Mouse (Mus musculus) gastrocnemius, adult 2 months (tissue): ENCODE results near the gene Pqbp1. TPM values are rescaled to one million over a fixed set of nuclear protein-coding genes. Genes with fewer than 3 reads are reported as not detected.
"Not testable (repeated sequence)": the region's sequence is repeated elsewhere in the genome, so short reads cannot be mapped to it uniquely, and the experiment has no call there.

Experiments
- DNase-seq: peaks from one replicate; pipeline ENCODE4 v3.0.0; 2022
- H3K27ac ChIP-seq: fragments of 200-600 bp; 2 replicates; pipeline ENCODE4 v1.8.1; 2022; ENCODE audit warnings: mild to moderate bottlenecking
- H3K4me3 ChIP-seq: fragments of 200-600 bp; 2 replicates; pipeline ENCODE4 v1.8.1; 2022; ENCODE audit warnings: mild to moderate bottlenecking, moderate library complexity
- CTCF ChIP-seq: fragments of 200-600 bp; IDR thresholded peaks from 2 replicates; pipeline ENCODE4 v1.8.1; 2022; ENCODE audit warnings: antibody characterized with exemption, mild to moderate bottlenecking, moderate library complexity
- intact Hi-C: fragments of 180-260 bp; cut with DNase I; formaldehyde crosslinking; loops from one replicate; pipeline ENCODE4 v1.15.1; 2025
- long read RNA-seq, 2 experiments: library from polyadenylated mRNA; stranded (forward); transcript quantifications; one replicate each; pipeline ENCODE4 v2.0.0; 2021
- total RNA-seq, 2 experiments: library from RNA; stranded (reverse); gene quantifications; 2 replicates each; pipeline ENCODE4 v1.2.3; 2021

Pqbp1 gene
- total RNA-seq: 10 to 100 TPM; 21.7 to 22.4 TPM
- long read RNA-seq, experiment 1, transcript Pqbp1-203 (7 exons, 1,148 nt): major isoform, 7 of 12 reads
- long read RNA-seq, experiment 1, partial matches to known transcripts: 1 of 12 reads
- long read RNA-seq, experiment 1, other reads (novel, unspliced or antisense): 0 of 12 reads
- long read RNA-seq, experiment 2, transcript Pqbp1-201 (7 exons, 1,104 nt): major isoform, 6 of 9 reads
- long read RNA-seq, experiment 2, partial matches to known transcripts: 1 of 9 reads
- long read RNA-seq, experiment 2, other reads (novel, unspliced or antisense): 0 of 9 reads

DNA sequence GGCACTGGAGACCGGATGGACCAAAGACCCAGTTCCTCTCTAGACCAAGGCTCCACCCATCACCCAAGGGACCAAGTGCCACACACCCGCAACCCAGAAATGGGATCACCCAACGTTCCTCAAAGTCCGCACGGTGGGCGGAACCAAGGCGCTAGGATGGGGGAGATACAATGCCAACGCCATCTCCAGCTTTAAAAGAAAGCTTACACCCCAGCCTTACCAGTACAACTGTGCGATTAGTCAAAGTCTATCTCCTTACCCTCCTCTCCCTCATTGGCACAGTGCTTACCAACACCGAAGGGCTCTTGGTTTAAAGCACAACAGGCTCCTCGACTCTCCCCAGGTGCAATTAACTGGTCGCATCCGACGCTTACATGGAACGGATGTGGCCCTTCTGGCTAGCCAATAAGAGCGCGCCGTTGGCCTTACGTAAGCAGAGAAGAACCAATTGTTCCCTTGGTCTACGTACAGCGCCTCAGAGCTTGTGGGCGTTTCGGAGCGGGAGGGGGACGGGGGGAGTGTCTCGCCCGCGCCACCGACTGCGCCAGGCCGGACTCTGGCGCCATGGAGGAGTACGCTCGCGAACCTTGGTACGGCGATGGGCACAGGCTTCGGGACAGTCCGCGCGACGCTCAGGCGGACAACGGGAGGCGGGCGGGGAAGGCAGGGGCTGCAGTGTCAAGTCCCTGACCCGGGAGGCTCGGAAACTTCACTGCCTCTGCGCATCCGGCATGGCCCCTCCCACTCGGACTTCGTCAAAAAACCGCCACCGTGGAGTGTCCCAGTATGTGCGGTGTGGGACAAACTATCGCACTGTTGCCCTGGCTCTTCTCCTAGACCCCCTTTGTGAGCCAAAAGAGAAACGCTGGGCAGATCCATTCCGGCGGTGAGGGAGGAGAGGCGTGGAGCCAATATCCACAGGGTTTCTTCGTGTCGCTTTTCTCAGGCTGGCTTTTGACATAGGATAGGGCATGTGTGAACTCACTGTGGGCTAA is at the start of gene Pqbp1, which contains the start of gene Timm17b:
Gene Pqbp1 (minus strand): TSS at position 390 of the 995 bp plus-strand sequence.
Gene Timm17b (plus strand): TSS at position 478 of the 995 bp plus-strand sequence.
- intact Hi-C loops: no loop called here
- peak; percentile 92 for DNase-seq
- H3K4me3 ChIP-seq: peak within 1 kb of the TSS; percentile 77
- TF ChIP-seq CTCF: no peak
- H3K27ac ChIP-seq: peak within 1 kb of the TSS; percentile 93

DNA sequence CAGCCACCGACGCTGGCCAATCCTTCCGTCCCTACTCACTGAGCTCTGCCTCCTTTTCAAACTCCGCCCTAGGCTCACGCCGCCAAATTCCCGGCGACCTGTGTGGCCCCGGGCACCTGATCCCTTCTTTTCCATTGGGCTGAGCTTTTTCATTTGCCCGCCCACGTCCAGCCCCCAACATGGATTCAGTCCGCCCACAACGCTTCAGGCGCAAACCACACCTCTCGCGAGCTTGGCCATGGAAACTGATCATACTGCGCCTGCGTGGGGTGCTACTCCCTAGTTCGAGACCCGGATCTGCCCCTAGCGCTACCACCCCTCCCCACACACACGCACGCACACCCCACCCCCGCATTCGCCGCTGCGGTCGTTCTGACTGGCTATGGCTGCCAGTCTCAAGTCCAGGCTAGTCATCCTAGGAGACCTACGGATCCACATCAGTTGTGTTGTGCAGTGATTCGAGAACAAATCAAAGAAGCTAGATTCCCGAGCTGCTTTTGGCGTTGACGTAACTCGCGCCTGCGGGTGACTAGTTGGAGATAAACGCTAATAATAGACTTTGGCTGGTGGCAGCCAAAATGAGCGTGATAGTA is 48.9 kb upstream of the Pqbp1 start:
- TF ChIP-seq CTCF: no peak
- Histone ChIP-seq H3K4me3 (peak overlapping the region; percentile 81), H3K27ac (peak overlapping the region; percentile 75)
- DNase-seq: peak; percentile 95
- intact Hi-C loops: loop anchor here (5.0 kb wide), 1 partner anchor 101 kb away; no protein-coding TSS in a partner anchor

DNA sequence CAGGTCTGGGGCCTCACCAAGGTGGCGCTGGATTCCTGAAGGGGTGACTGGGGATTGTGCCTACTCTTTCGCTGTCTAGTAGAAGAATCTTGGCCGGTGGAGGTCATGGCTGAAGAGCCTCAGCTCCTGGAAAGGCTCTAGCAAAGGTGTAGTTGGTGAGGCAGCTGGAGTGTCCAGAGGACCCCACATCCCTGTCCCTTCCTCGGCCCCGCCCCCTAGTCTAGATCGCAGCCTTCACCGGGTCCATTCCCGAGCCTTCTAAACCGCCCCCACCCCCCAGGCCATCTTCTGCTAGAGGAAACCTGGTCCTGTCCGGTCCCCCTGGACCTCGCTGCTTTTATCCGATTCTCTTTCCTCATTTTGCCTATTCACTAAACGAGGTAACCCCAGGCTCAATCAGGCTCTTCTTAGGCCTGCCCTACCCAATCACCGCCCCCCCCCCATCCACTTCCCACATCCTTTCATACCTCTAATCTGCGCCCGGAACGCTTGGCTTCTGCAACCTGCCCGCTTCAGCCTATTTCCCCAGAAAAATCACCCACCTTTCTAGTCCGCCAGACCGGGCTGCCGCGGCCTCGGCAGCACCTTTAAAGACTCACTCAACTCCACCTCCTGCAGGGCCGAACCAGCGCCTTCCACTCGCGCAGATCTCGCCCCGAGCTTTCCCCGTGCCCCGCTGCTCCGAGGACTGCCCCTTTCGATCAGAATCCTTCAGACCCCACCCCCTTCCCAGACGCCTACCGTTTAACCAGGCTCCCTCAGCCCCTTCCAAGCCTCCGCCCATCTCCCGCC is 48.2 kb upstream of the Pqbp1 start, which contains the start of gene Hdac6:
Gene Hdac6 (minus strand): TSS at position 782 of the 792 bp plus-strand sequence.
- DNase-seq: no peak
- Histone ChIP-seq H3K27ac (peak within 1 kb of the TSS; percentile 76), H3K4me3 (peak within 1 kb of the TSS; percentile 81)
- intact Hi-C loops: loop anchor here (5.0 kb wide), 1 partner anchor 100 kb away; no protein-coding TSS in a partner anchor
- TF ChIP-seq CTCF: no peak

DNA sequence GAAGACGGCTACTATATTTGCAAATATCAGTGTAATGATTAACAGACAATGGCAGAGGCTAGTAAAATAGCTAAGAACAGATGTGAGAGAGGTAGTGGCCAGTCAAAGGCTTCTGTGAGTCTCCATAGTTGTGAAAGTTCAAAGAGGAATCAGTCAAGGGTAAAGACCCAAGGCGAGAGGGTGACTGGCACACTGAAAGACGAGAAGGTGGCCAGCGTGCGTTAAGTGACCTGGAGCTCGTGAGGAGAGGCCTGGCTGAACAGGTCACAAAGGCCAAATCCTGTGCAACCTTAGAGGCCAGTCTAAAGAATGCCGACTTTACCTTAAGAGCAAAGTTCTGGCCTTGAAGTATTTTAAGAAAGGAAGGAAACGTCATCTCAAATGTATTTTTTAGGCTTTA is 46.5 kb upstream of the Pqbp1 start:
- DNase-seq: no peak
- intact Hi-C loops: loop anchor here (5.0 kb wide), 1 partner anchor 98 kb away; no protein-coding TSS in a partner anchor
- no peak for TF ChIP-seq CTCF
- Histone ChIP-seq H3K27ac (no peak overlapping the region), H3K4me3 (no peak overlapping the region)

DNA sequence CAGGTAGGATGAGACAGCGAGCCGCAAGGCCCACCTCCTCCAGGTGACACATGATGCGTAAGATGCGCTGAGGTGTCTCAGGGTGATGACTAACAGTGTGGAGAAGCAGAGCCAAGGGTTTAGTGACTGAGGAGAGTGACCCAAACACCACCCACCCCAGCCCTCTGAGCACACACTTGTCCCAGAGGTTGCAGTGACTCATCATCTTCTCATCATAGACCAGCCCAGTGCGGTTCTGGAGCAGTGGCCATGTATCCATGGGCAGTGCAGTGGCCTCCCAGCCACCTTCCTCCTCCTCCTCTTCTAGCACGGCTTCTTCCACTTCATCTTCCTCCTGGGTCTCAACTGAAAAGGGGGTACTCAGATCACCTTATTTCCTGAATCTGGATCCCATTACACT is 38.6 kb upstream of the Pqbp1 start:
- no peak for TF ChIP-seq CTCF
- intact Hi-C loops: no loop called here
- no peak for DNase-seq
- no peak overlapping the region for H3K27ac ChIP-seq
- H3K4me3 ChIP-seq: no peak overlapping the region

DNA sequence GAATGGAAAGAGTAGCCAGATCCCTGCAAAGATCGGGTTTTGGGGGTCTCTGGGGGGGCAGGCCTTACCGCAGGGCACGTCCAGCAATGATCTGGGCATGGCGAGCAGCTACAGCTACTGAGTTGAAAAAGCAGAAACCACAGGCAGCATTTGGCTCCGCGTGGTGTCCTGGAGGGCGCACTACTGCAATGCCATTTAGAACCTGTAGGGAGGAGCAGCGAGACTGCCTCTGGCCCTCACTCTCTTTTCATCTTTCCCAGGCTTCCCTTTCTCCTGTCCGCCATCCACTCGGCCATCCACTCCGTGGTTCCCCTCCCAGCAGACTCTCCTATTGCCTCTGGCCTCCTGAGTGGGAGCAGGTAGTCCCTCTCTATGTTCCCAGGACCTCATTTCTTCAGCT is 37.8 kb upstream of the Pqbp1 start:
- TF ChIP-seq CTCF: no peak
- Histone ChIP-seq H3K4me3 (no peak overlapping the region), H3K27ac (no peak overlapping the region)
- intact Hi-C loops: no loop called here
- DNase-seq: no peak

DNA sequence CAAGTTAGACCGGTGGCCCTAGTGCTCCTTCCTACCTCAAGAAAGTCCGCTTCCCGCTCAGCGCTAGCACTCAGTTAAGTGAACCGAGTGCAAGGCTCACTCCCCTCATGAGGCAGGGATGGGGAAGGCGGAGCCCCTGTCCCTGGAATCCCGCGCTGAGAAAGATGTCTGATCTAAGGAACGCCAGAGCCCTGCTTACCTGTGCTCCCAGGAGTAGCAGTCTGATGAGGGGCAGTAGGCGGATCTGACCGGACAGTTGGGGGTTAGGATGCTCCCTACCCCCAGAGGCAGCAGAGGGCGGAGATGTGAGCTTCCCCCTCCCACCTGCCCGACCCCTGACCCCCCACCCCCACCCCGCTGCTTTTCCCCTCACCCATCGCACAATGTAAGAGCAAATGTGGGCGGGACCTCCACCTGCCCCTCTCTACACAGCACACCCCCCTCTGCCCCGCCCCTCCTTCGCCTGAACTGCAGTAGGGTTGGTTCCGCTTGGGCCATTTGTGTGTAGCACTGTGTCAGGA is 29.3 kb upstream of the Pqbp1 start, which contains the start of gene Eras:
Gene Eras (minus strand): TSS at position 338 of the 521 bp plus-strand sequence.
- no peak for TF ChIP-seq CTCF
- Histone ChIP-seq H3K4me3 (no peak within 1 kb of the TSS), H3K27ac (no peak within 1 kb of the TSS)
- no peak for DNase-seq
- intact Hi-C loops: no loop called here

DNA sequence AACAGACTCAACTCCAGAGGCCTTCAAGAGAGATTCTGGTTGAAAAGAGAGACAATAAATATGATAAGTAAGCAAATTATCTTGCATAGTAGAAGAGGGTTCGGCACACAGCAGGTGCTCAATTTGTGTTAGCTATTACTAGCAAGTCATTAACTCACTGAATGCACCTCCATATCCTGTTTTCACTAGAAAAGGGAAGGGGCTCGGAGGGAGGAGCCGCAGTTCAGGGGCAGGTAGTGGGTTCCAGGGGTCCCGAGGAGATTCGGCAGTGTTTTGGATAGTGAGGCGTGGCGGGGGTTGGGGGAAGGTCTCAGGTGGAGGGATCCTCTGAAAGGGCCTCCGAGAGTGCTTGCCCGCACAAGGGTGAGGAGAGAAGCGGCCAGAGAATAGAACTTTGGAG is 28.0 kb upstream of the Pqbp1 start:
- no peak overlapping the region for H3K27ac ChIP-seq
- TF ChIP-seq CTCF: no peak
- DNase-seq: no peak
- H3K4me3 ChIP-seq: no peak overlapping the region
- intact Hi-C loops: no loop called here

DNA sequence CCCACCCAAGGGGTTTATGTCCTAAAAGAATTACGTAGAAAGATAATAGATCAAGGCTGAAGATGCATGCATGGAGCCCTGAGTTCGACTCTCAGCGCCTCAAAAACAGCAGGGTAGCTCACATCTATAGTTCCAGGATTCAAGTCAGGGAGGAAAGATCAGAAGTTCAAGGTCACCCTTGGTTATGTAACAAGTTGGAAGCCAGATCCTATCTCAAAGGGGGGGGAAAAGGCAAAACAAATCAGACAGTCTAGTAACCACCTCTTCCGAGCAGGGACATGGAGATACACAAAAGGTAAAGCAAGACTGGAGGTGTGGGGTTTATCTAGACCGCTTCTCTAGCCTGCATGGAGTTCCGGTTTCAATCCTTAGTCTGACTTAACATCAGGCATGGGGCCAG is 27.2 kb upstream of the Pqbp1 start:
- intact Hi-C loops: no loop called here
- no peak for DNase-seq

DNA sequence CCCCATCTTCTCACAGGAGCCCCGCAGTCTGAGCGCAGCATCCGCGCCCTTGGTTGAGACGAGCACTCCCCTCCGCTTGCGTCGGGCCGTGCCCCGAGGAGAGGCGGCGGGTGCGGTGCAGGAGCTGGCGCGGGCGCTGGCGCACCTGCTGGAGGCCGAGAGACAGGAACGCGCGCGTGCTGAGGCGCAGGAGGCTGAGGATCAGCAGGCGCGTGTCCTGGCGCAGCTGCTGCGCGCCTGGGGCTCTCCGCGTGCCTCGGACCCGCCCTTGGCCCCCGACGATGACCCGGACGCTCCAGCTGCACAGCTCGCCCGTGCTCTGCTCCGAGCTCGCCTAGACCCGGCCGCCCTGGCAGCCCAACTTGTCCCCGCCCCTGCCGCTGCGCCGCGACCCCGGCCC is 23.0 kb upstream of the Pqbp1 start:
- intact Hi-C loops: no loop called here
- Histone ChIP-seq H3K4me3 (peak overlapping the region; percentile 53), H3K27ac (no peak overlapping the region)
- no peak for DNase-seq
- no peak for TF ChIP-seq CTCF

More for the DNA sequence above, 27.2 kb upstream of the Pqbp1 start:
- Histone ChIP-seq H3K27ac (no peak overlapping the region), H3K4me3 (no peak overlapping the region)
- no peak for TF ChIP-seq CTCF

DNA sequence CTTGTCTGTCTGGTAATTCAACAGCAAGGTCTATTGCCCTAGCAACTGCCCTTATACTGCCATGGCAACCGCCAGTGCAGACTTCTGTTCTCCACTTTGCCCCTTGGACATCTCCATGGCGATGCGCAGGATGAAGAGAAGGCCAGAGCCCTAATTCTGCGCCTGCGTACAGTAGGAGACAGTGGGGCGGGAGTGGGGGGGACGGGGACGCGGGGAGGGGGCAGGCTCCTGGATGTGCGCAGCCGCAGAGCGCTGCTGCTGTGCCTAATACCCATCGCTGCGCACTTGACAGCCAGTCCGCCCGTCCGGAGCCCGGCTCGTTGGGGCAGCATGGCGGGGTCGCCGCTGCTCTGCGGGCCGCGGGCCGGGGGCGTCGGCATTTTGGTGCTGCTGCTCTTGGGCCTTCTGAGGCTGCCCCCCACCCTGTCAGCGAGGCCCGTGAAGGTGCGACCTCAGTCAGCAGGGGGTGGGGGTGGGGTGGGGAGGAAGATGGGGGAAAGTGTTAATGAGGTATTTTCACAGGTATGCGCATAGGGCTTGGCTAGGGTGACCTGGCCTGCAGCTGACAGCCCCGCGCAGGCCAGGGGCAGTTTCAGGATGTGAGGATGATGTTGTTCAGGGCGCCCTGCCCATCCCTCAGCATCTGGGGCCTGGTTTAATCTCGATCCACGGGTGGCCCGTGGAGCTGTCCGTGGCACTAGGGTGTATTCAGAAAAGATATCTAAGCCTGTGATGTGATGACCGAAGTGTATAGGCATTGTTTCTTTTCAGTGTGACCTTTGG is 20.7 kb upstream of the Pqbp1 start, which contains the start of gene Pcsk1n:
Gene Pcsk1n (plus strand): TSS at position 222 of the 783 bp plus-strand sequence.
- Histone ChIP-seq H3K27ac (no peak within 1 kb of the TSS), H3K4me3 (no peak within 1 kb of the TSS)
- TF ChIP-seq CTCF: no peak
- intact Hi-C loops: no loop called here
- DNase-seq: no peak

DNA sequence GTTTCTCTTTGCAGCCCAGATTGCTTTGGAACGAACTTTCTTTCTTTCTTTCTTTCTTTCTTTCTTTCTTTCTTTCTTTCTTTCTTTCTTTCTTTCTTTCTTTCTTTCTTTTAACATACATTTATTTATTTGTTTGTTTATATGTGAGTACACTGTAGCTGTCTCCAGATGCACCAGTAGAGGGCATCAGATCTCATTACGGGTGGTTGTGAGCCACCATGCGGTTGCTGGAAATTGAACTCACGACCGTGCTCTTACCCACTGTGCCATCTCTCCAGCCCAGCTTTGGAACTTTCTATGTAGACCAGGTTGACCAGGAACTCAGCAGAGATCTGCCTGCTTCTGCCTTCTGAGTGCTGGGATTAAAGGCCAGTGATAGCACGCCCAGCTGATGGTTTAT is 18.9 kb upstream of the Pqbp1 start:
- H3K4me3 ChIP-seq, DNase-seq, intact Hi-C loops, H3K27ac ChIP-seq: not testable (repeated sequence)
